Mouse (Mus musculus): ENCODE measurements around the gene Prkra.
A peak's percentile ranks its signal among the peaks of the same experiment; 100 is the strongest.

DNA sequence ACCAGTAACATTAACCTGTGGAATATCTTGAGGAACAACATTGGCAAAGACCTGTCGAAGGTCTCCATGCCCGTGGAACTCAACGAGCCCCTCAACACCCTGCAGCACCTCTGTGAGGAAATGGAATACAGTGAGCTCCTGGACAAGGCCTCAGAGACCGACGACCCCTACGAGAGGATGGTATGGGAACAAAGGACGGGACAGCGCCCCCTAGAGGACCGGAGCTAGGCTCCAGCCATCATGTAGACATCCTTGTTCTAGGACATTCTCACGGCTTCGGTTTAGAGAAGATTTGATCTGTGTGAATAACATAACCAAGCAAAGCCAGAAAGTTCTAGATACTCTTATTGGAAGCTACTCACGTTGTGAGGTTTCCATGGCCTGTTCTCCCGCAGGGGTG is 62.7 kb downstream of the Prkra start:
- peak; percentile 19; the same call in 1 of the 2 replicates for TF ChIP-seq CTCF (conservative IDR thresholded peaks at IDR 0.05; ENCODE audit: low read length)
- no peak for TF ChIP-seq POU5F1 (IDR thresholded peaks at IDR 0.05; ENCODE audit: borderline replicate concordance, low read length)
- TF ChIP-seq NANOG (IDR thresholded peaks at IDR 0.05; ENCODE audit: borderline replicate concordance, low read length): no peak
